Mouse (Mus musculus): Measurements from ENCODE around the gene Shank1. TPM values are rescaled to one million over a fixed set of nuclear protein-coding genes. Genes with fewer than 3 reads are reported as not detected.

Gene Shank1
- polyA plus RNA-seq (2014; fragmentation: Nextera tagmentation; extraction: Ambion mirVana) = 0.44 and 0.96 TPM in 2 replicates

GRCm38 (mm10) chr7:44309475-44310284 lies at the start of gene Shank1:
TSS of gene Shank1 (plus strand) at chr7:44310253.
- ATAC-seq (ENCODE audit: insufficient number of reproducible peaks, insufficient read depth, low FRiP score, low read depth) = no peak
- peaks cover 69% of the 10 kb centered on the region for H3K27me3 ChIP-seq (ENCODE audit: control insufficient read depth, insufficient read depth, low read length)
- WGBS = 17% methylated on average over 14 of the region's 22 CpGs
- H3K9ac ChIP-seq (ENCODE audit: low read length) = peak within 1 kb of the TSS; percentile 67
- H3K27ac ChIP-seq (replicated peaks in 1 of 2; ENCODE audit: control insufficient read depth in 1 of 2, insufficient read depth in 1 of 2, low read depth in 2 of 2, low read length in 2 of 2) = no peak within 1 kb of the TSS
- peak within 1 kb of the TSS; percentile 92 for H3K4me2 ChIP-seq (ENCODE audit: low read length)
- peaks cover 3 to 15% of the 10 kb centered on the region in 2 experiments; a peak in 3 of 4 replicates for H3K4me1 ChIP-seq (ENCODE audit: control insufficient read depth in 2 of 2, insufficient read depth in 2 of 2, low read length in 2 of 2)
- peak within 1 kb of the TSS; percentile 44 for H3K4me3 ChIP-seq (ENCODE audit: control insufficient read depth in 1 of 2, insufficient read depth in 1 of 2, low read depth in 1 of 2, low read length in 2 of 2)
- H3K36me3 ChIP-seq (ENCODE audit: control insufficient read depth, insufficient read depth, low read length) = no peaks in the 10 kb centered on the region
- no peaks in the 10 kb centered on the region for H3K9me3 ChIP-seq (ENCODE audit: control insufficient read depth, low read length)

GRCm38 (mm10) chr7:44260410-44260809 lies 49.6 kb upstream of the Shank1 start:
- H3K36me3 ChIP-seq (ENCODE audit: control insufficient read depth, insufficient read depth, low read length) = no peaks in the 10 kb centered on the region
- no peak overlapping the region for H3K9ac ChIP-seq (ENCODE audit: low read length)
- H3K27ac ChIP-seq (replicated peaks in 1 of 2; ENCODE audit: control insufficient read depth in 1 of 2, insufficient read depth in 1 of 2, low read depth in 2 of 2, low read length in 2 of 2) = no peak overlapping the region
- WGBS = 69% methylated on average over 6 of the region's 6 CpGs
- ATAC-seq (ENCODE audit: insufficient number of reproducible peaks, insufficient read depth, low FRiP score, low read depth) = no peak
- peaks cover 0 to 4% of the 10 kb centered on the region in 2 experiments; a peak in 1 of 4 replicates for H3K4me1 ChIP-seq (ENCODE audit: control insufficient read depth in 2 of 2, insufficient read depth in 2 of 2, low read length in 2 of 2)
- H3K4me3 ChIP-seq (ENCODE audit: control insufficient read depth in 1 of 2, insufficient read depth in 1 of 2, low read depth in 1 of 2, low read length in 2 of 2) = no peak overlapping the region
- no peaks in the 10 kb centered on the region for H3K9me3 ChIP-seq (ENCODE audit: control insufficient read depth, low read length)
- no peak overlapping the region for H3K4me2 ChIP-seq (ENCODE audit: low read length)
- H3K27me3 ChIP-seq (ENCODE audit: control insufficient read depth, insufficient read depth, low read length) = peaks cover 23% of the 10 kb centered on the region

DNA sequence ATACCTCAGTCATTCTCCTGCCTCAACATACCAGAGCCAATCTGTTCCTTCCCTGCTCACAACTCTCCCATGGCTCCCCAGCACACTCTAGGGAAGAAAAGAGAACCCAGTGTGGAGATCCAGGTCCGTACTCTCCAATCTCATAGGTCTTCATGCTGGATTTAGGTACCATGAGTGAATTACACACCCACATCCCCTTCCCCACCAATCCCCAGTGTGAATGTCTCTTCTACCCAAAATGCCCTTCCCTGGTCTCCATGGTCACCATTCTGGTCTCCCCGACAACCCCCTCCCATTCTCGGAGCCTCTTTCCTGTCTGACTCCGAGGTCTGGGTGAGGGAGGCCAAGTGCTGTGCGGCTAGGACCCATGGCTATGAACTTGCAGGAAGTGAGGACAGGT lies 48.9 kb upstream of the Shank1 start, which contains the start of gene Gm15517:
Gene Gm15517, plus strand, starts transcription at position 301 of the 400 bp plus-strand sequence.
- H3K27ac ChIP-seq (replicated peaks in 1 of 2; ENCODE audit: control insufficient read depth in 1 of 2, insufficient read depth in 1 of 2, low read depth in 2 of 2, low read length in 2 of 2) = no peak within 1 kb of the TSS
- ATAC-seq (ENCODE audit: insufficient number of reproducible peaks, insufficient read depth, low FRiP score, low read depth) = no peak
- no peak within 1 kb of the TSS for H3K4me3 ChIP-seq (ENCODE audit: control insufficient read depth in 1 of 2, insufficient read depth in 1 of 2, low read depth in 1 of 2, low read length in 2 of 2)
- no peaks in the 10 kb centered on the region for H3K36me3 ChIP-seq (ENCODE audit: control insufficient read depth, insufficient read depth, low read length)
- H3K4me1 ChIP-seq (ENCODE audit: control insufficient read depth in 2 of 2, insufficient read depth in 2 of 2, low read length in 2 of 2) = peaks cover 0 to 4% of the 10 kb centered on the region in 2 experiments; a peak in 1 of 4 replicates
- H3K9me3 ChIP-seq (ENCODE audit: control insufficient read depth, low read length) = no peaks in the 10 kb centered on the region
- H3K4me2 ChIP-seq (ENCODE audit: low read length) = no peak within 1 kb of the TSS
- H3K9ac ChIP-seq (ENCODE audit: low read length) = no peak within 1 kb of the TSS
- 43% methylated on average over 5 of the region's 5 CpGs for WGBS
- peaks cover 23% of the 10 kb centered on the region for H3K27me3 ChIP-seq (ENCODE audit: control insufficient read depth, insufficient read depth, low read length)

- Histone ChIP-seq H3K9ac (ENCODE audit: low read length) (no peak overlapping the region), H3K4me3 (ENCODE audit: control insufficient read depth in 1 of 2, insufficient read depth in 1 of 2, low read depth in 1 of 2, low read length in 2 of 2) (no peak overlapping the region), H3K27ac (replicated peaks in 1 of 2; ENCODE audit: control insufficient read depth in 1 of 2, insufficient read depth in 1 of 2, low read depth in 2 of 2, low read length in 2 of 2) (no peak overlapping the region), H3K9me3 (ENCODE audit: control insufficient read depth, low read length) (no peaks in the 10 kb centered on the region), H3K4me2 (ENCODE audit: low read length) (peak overlapping the region; percentile 33; the same call in 1 of the 2 replicates), H3K27me3 (ENCODE audit: control insufficient read depth, insufficient read depth, low read length) (peaks cover 26% of the 10 kb centered on the region), H3K36me3 (ENCODE audit: control insufficient read depth, insufficient read depth, low read length) (no peaks in the 10 kb centered on the region), H3K4me1 (ENCODE audit: control insufficient read depth in 2 of 2, insufficient read depth in 2 of 2, low read length in 2 of 2) (peaks cover 0 to 4% of the 10 kb centered on the region in 2 experiments; a peak in 1 of 4 replicates)
- no peak for ATAC-seq (ENCODE audit: insufficient number of reproducible peaks, insufficient read depth, low FRiP score, low read depth)
- WGBS = 4% methylated on average over 34 of the region's 34 CpGs
Observed at GRCm38 (mm10) chr7:44262791-44263643, 47.0 kb upstream of the Shank1 start.

DNA sequence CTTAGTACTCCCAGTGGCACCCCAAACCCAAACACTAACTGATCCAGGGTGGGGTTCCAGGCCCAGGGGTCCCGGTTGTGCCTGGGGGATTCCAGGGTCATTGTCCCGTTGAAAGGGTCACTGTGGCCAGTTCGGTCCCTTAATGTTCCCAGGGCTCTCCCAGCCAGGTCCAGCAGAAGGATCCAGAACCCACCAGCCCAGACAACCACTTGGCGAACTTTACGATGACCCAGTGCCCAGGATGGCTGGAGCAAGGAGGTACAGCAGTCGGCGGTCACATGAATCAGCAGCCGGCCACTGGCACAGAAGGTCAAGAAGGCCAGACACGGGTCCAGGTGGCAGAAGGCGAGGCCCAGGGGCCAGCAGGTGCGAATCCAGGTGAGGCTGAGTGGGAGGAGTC lies 41.9 kb upstream of the Shank1 start:
- Histone ChIP-seq H3K9ac (ENCODE audit: low read length) (no peak overlapping the region), H3K4me1 (ENCODE audit: control insufficient read depth in 2 of 2, insufficient read depth in 2 of 2, low read length in 2 of 2) (peaks cover 0 to 1% of the 10 kb centered on the region in 2 experiments; a peak in 1 of 4 replicates), H3K4me3 (ENCODE audit: control insufficient read depth in 1 of 2, insufficient read depth in 1 of 2, low read depth in 1 of 2, low read length in 2 of 2) (no peak overlapping the region), H3K27ac (replicated peaks in 1 of 2; ENCODE audit: control insufficient read depth in 1 of 2, insufficient read depth in 1 of 2, low read depth in 2 of 2, low read length in 2 of 2) (no peak overlapping the region), H3K27me3 (ENCODE audit: control insufficient read depth, insufficient read depth, low read length) (peaks cover 25% of the 10 kb centered on the region), H3K4me2 (ENCODE audit: low read length) (no peak overlapping the region), H3K9me3 (ENCODE audit: control insufficient read depth, low read length) (no peaks in the 10 kb centered on the region), H3K36me3 (ENCODE audit: control insufficient read depth, insufficient read depth, low read length) (no peaks in the 10 kb centered on the region)
- 71% methylated on average over 11 of the region's 11 CpGs for WGBS
- ATAC-seq (ENCODE audit: insufficient number of reproducible peaks, insufficient read depth, low FRiP score, low read depth) = no peak

- no peak overlapping the region for H3K9ac ChIP-seq (ENCODE audit: low read length)
- no peaks in the 10 kb centered on the region for H3K9me3 ChIP-seq (ENCODE audit: control insufficient read depth, low read length)
- no peak for ATAC-seq (ENCODE audit: insufficient number of reproducible peaks, insufficient read depth, low FRiP score, low read depth)
- H3K4me3 ChIP-seq (ENCODE audit: control insufficient read depth in 1 of 2, insufficient read depth in 1 of 2, low read depth in 1 of 2, low read length in 2 of 2) = no peak overlapping the region
- H3K4me2 ChIP-seq (ENCODE audit: low read length) = no peak overlapping the region
- peaks cover 25% of the 10 kb centered on the region for H3K27me3 ChIP-seq (ENCODE audit: control insufficient read depth, insufficient read depth, low read length)
- no peaks in the 10 kb centered on the region for H3K4me1 ChIP-seq (ENCODE audit: control insufficient read depth in 2 of 2, insufficient read depth in 2 of 2, low read length in 2 of 2)
- H3K36me3 ChIP-seq (ENCODE audit: control insufficient read depth, insufficient read depth, low read length) = no peaks in the 10 kb centered on the region
- H3K27ac ChIP-seq (replicated peaks in 1 of 2; ENCODE audit: control insufficient read depth in 1 of 2, insufficient read depth in 1 of 2, low read depth in 2 of 2, low read length in 2 of 2) = no peak overlapping the region
- 78% methylated on average over 2 of the region's 2 CpGs for WGBS
Observed at GRCm38 (mm10) chr7:44269397-44269796, 40.7 kb upstream of the Shank1 start.

- peaks cover 33% of the 10 kb centered on the region for H3K27me3 ChIP-seq (ENCODE audit: control insufficient read depth, insufficient read depth, low read length)
- H3K4me2 ChIP-seq (ENCODE audit: low read length) = no peak overlapping the region
- no peak overlapping the region for H3K9ac ChIP-seq (ENCODE audit: low read length)
- H3K4me3 ChIP-seq (ENCODE audit: control insufficient read depth in 1 of 2, insufficient read depth in 1 of 2, low read depth in 1 of 2, low read length in 2 of 2) = no peak overlapping the region
- ATAC-seq (ENCODE audit: insufficient number of reproducible peaks, insufficient read depth, low FRiP score, low read depth) = no peak
- no peaks in the 10 kb centered on the region for H3K36me3 ChIP-seq (ENCODE audit: control insufficient read depth, insufficient read depth, low read length)
- H3K4me1 ChIP-seq (ENCODE audit: control insufficient read depth in 2 of 2, insufficient read depth in 2 of 2, low read length in 2 of 2) = no peaks in the 10 kb centered on the region
- H3K27ac ChIP-seq (replicated peaks in 1 of 2; ENCODE audit: control insufficient read depth in 1 of 2, insufficient read depth in 1 of 2, low read depth in 2 of 2, low read length in 2 of 2) = no peak overlapping the region
- no peaks in the 10 kb centered on the region for H3K9me3 ChIP-seq (ENCODE audit: control insufficient read depth, low read length)
- 63% methylated on average over 2 of the region's 2 CpGs for WGBS
Observed at GRCm38 (mm10) chr7:44271309-44271708, 38.7 kb upstream of the Shank1 start.

All from heart, embryonic 14.5 days (tissue).